In the genomic region with DNA sequence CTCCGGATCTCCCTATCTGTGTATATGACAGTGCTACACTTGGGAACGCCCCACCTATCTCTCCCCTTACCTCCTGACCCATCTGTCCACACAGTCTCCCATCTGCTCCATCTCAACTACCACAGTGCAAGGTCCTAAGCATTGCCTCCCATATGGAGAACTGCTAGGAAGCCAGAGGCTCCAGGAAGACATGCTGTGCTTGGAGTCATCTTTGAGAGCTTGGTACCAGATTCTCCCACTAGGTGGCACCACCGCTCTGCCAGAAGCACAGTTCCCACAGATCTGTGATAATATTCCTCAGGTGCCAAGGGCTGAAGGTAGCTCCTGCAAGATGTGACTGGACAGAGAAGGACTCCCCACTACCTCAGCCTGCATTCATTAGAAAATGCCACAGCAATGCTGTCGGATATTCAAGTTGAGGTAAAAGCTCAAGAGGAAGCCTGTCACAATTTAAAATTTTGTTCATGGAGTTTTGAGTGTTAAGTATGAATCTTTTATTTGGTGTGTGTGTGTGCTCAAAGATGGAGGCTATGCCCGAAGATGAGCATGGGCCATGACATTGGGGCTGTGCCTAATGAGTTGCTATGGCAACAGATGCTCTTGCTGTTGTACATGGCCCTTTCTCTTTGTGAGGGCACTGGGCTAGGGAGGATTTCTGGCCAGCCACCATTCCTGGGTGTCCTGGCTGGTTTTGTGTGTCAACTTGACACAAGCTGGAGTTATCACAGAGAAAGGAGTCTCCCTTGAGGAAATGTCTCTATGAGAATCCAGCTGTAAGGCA, we compare ENCODE assay signal across 9 mouse cellular contexts. TPM values are rescaled to one million over a fixed set of nuclear protein-coding genes. Genes with fewer than 3 reads are reported as not detected.
DNase-seq lines count a peak whose midpoint lies in the region; ATAC-seq and TF ChIP-seq lines count a peak whose summit lies in the region.
"Had no signal": no experiment of that assay in that cellular context is flagged by ENCODE, and none has a peak within 500 bp of the region (broad histone marks: within the 10 kb centered on the region; RNA-seq: fewer than 3 reads in every experiment).

No protein-coding gene starts in this region.

- no peaks in the 10 kb centered on the region for H3K9me3 ChIP-seq in E14TG2a.4 (ENCODE audit: low read length)
- H3K9me3 ChIP-seq: heart, embryonic 13.5 days had no signal

- TF ChIP-seq CTCF in E14TG2a.4 (conservative IDR thresholded peaks at IDR 0.05; ENCODE audit: low read length): peak; percentile 76
- peak; percentile 89 for TF ChIP-seq CTCF in lung, adult 2 months (IDR thresholded peaks at IDR 0.05; ENCODE audit: insufficient read depth, low read length)

- WGBS in large intestine, adult 2 months: 32% methylated on average over 5 of the region's 5 CpGs
- 34% methylated on average over 5 of the region's 5 CpGs for WGBS in lung, adult 2 months

- ATAC-seq in granulocyte monocyte progenitor cell, adult 5-6 weeks (replicated peaks; ENCODE audit: poor library complexity, severe bottlenecking): peak; percentile 53; the same call in 1 of the 2 replicates

- no peak for TF ChIP-seq POLR2A in lung, adult 2 months (IDR thresholded peaks at IDR 0.05; ENCODE audit: borderline replicate concordance, extremely low read depth, low read depth, low read length)

- H3K4me1 ChIP-seq in E14TG2a.4 (replicated peaks; ENCODE audit: low read depth, low read length): peaks cover 6% of the 10 kb centered on the region; the same call in 1 of the 2 replicates
- H3K4me1 ChIP-seq in lung, adult 2 months (ENCODE audit: control insufficient read depth, insufficient read depth, low read length): no peaks in the 10 kb centered on the region

- DNase-seq in adrenal gland, adult 8-10 months: peak; percentile 19
- peak; percentile 73 for DNase-seq in embryo, embryonic 9.5 days (ENCODE audit: extremely low spot score)
- peak; percentile 22 for DNase-seq in large intestine, adult 2 months (ENCODE audit: low read depth, low spot score)
- DNase-seq in lung, adult 2 months: peak; percentile 62
- DNase-seq in ovary, postnatal 14 days (ENCODE audit: low spot score): peak; percentile 59
- peak; percentile 32 for DNase-seq in yolk sac, embryonic 10.5 days (ENCODE audit: low spot score)

- H3K27me3 ChIP-seq in E14TG2a.4 (ENCODE audit: insufficient read depth, low read length): peaks cover 30% of the 10 kb centered on the region

- H3K36me3 ChIP-seq in E14TG2a.4 (ENCODE audit: insufficient read depth, low read length): no peaks in the 10 kb centered on the region
- H3K36me3 ChIP-seq: heart, embryonic 13.5 days had no signal

- H3K4me3 ChIP-seq in E14TG2a.4 (replicated peaks; ENCODE audit: low read length): no peak overlapping the region
- no peak overlapping the region for H3K4me3 ChIP-seq in lung, adult 2 months (replicated peaks; ENCODE audit: extremely low read depth, low read depth, low read length)
- H3K4me3 ChIP-seq: heart, embryonic 13.5 days had no signal

RNA-seq across cellular contexts. Expression of gene Myh3, which starts 32.3 kb away (rescaled TPM):
- under 1 TPM in 3 of 4 experiments, not detected in 1; 0.05 to 0.17 (median 0.09) TPM for total RNA-seq in adrenal gland, adult 8-10 months (2022)
- total RNA-seq in granulocyte monocyte progenitor cell, adult 5-6 weeks (2014; fragmentation: Nextera tagmentation): not detected in 2 replicates
- not detected in 2 replicates for total RNA-seq in granulocyte monocyte progenitor cell, adult 5-6 weeks (2017)
- 0.01 and 0.07 TPM in 2 replicates for polyA plus RNA-seq in large intestine, adult 2 months (2012; rRNA removed)
- 0.08 TPM in 1 of 2 replicates, not detected in the other for polyA plus RNA-seq in lung, adult 2 months (2012; rRNA removed)

RNA-seq across cellular contexts. Expression of gene Sco1, which starts 57.9 kb away (rescaled TPM):
- 10 to 100 TPM; 20.1 to 26.5 (median 21.6) TPM for total RNA-seq in adrenal gland, adult 8-10 months (2022)
- total RNA-seq in granulocyte monocyte progenitor cell, adult 5-6 weeks (2014; fragmentation: Nextera tagmentation): 13.3 and 16.2 TPM in 2 replicates
- 34.2 and 37.8 TPM in 2 replicates for total RNA-seq in granulocyte monocyte progenitor cell, adult 5-6 weeks (2017)
- polyA plus RNA-seq in large intestine, adult 2 months (2012; rRNA removed): 13.1 and 13.4 TPM in 2 replicates
- 2.8 and 3.5 TPM in 2 replicates for polyA plus RNA-seq in lung, adult 2 months (2012; rRNA removed)

RNA-seq across cellular contexts. Expression of gene Adprm, which starts 58.0 kb away (rescaled TPM):
- total RNA-seq in adrenal gland, adult 8-10 months (2022): 10 to 100 TPM; 23.4 to 37.2 (median 30.9) TPM
- 30.6 and 43.1 TPM in 2 replicates for total RNA-seq in granulocyte monocyte progenitor cell, adult 5-6 weeks (2014; fragmentation: Nextera tagmentation)
- 28.5 and 35.8 TPM in 2 replicates for total RNA-seq in granulocyte monocyte progenitor cell, adult 5-6 weeks (2017)
- 21.1 and 32.6 TPM in 2 replicates for polyA plus RNA-seq in large intestine, adult 2 months (2012; rRNA removed)
- polyA plus RNA-seq in lung, adult 2 months (2012; rRNA removed): 10.2 and 16.6 TPM in 2 replicates

Comparison
In these comparisons a context has a peak if more than half of its experiments do, and no peak if none do; other contexts are left out.
1. DNase-seq: peak in every context shown above with its lines; median percentile 73 in embryo, embryonic 9.5 days; 62 in lung, adult 2 months; 59 in ovary, postnatal 14 days; 32 in yolk sac, embryonic 10.5 days; 22 in large intestine, adult 2 months; 19 in adrenal gland, adult 8-10 months.